Mouse (Mus musculus): ENCODE data around the gene Gpc4. TPM values are rescaled to one million over a fixed set of nuclear protein-coding genes. Genes with fewer than 3 reads are reported as not detected.

The Gpc4 gene
- polyA plus RNA-seq (2015; fragmentation: Nextera tagmentation; extraction: Ambion mirVana) = 15.8 and 19.7 TPM in 2 replicates

DNA sequence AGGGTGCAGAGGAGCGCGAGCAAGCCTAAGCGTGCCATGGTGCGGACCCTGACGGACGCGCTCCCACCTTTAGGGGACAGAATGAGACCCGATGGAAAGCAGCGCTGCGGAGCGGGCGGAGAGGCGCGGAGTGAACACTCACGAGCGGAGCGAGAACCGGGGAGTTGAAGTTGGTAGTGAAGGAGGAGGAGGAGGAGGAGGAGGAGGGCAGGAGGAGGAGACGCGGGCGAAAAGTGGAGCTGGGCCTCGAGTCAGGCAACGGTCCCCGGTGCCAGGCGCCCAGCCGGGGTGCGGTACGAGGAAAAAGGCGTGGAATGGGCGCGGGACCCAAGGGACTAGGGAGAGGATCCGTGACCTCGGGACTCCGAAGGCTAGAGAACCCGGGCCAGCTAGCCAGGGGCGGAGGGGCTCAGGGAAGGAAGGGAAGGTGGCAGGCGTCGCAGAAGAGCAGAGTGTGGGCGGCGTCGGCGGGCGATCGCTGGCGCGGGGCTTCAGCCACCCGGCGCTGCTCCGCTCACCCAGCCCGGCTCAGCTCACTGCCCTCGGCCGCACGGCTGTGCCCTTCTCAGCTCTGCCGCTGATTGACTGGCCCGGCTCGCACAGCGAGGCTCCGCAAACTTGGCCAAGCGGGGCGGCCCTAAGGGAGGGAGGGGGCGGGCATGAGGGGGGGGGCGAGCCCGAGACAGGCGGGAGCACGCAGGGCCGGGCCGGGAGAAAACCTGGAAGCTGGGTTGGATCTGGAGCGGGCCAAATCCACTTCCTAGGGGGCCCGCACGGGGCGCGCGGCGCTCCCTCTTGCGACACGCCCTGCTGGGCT, at the start of gene Gpc4:
Gene Gpc4 (minus strand): TSS at position 515 of the 817 bp plus-strand sequence.
- H3K36me3 ChIP-seq (replicated peaks; ENCODE audit: insufficient read depth, low read length) = no peaks in the 10 kb centered on the region
- peak within 1 kb of the TSS; percentile 63 for H3K4me3 ChIP-seq (ENCODE audit: low read depth, low read length)
- ATAC-seq (peak; percentile 91), DNase-seq (peak; percentile 77)
- peaks cover 26% of the 10 kb centered on the region; the same call in 1 of the 2 replicates for H3K27me3 ChIP-seq (ENCODE audit: insufficient read depth, low read length)
- H3K9ac ChIP-seq (replicated peaks) = peak within 1 kb of the TSS; percentile 63
- H3K9me3 ChIP-seq (ENCODE audit: low read length) = no peaks in the 10 kb centered on the region
- TF ChIP-seq EP300 (IDR thresholded peaks at IDR 0.05; ENCODE audit: low read depth) = no peak
- TF ChIP-seq CTCF (IDR thresholded peaks at IDR 0.05; ENCODE audit: low read depth) = peak; percentile 17; the same call in 1 of the 2 replicates
- WGBS (ENCODE audit: insufficient replicate concordance) = 19% methylated on average over 40 of the region's 76 CpGs
- H3K4me2 ChIP-seq (ENCODE audit: low read depth, low read length) = peak within 1 kb of the TSS; percentile 78
- H3K27ac ChIP-seq (ENCODE audit: low read depth) = peak within 1 kb of the TSS; percentile 55
- no peaks in the 10 kb centered on the region for H3K4me1 ChIP-seq (ENCODE audit: insufficient read depth)

DNA sequence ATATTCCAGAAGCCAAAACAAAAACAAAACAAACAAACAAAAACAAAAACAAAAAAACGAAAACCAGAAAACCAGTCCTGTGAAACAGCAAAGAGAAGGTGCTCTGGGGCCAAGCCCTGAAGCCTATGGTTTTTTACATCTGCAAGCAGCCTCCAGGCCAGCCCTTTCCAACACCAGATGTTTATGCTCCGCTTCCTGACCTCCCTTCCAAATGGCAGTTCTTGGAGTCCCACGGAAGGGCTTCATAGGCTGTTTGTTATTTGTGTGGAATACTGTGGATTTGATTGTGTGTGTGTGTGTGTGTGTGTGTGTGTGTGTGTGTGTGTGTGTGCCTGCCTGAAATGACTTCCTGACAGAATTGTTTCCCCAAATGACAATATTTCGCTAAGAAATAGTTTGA, 47.8 kb upstream of the Gpc4 start:
- TF ChIP-seq CTCF (IDR thresholded peaks at IDR 0.05; ENCODE audit: low read depth) (no peak), EP300 (IDR thresholded peaks at IDR 0.05; ENCODE audit: low read depth) (no peak)
- H3K27ac ChIP-seq (ENCODE audit: low read depth) = no peak overlapping the region
- 57% methylated on average over 4 of the region's 4 CpGs for WGBS (ENCODE audit: insufficient replicate concordance)
- ATAC-seq = no peak
- DNase-seq = no peak
- no peaks in the 10 kb centered on the region for H3K9me3 ChIP-seq (ENCODE audit: low read length)
- H3K4me3 ChIP-seq (ENCODE audit: low read depth, low read length) = no peak overlapping the region
- H3K4me2 ChIP-seq (ENCODE audit: low read depth, low read length) = no peak overlapping the region
- H3K4me1 ChIP-seq (ENCODE audit: insufficient read depth) = no peaks in the 10 kb centered on the region
- no peaks in the 10 kb centered on the region for H3K36me3 ChIP-seq (replicated peaks; ENCODE audit: insufficient read depth, low read length)
- H3K27me3 ChIP-seq (ENCODE audit: insufficient read depth, low read length) = peaks cover 4% of the 10 kb centered on the region; the same call in 1 of the 2 replicates
- H3K9ac ChIP-seq (replicated peaks) = no peak overlapping the region

DNA sequence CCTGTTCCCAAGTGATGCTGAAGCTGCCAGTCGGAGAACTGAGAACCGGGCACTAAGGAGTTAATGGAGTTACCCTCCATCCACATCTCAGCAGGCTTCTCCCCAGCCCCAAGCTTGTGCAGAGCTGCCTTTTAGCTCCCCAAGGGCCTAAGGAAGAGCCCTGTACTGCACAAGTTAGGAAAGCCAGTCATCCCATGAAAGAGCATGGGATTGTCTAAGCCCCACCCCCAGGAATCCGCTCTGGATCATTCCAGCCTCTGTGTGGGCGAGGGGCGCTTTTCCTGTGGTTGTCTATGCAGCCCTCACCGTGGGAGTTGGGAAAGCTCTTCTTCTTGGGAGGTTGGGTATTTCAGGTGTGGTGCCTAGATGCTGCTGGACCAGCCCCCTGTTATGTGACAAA, 34.8 kb upstream of the Gpc4 start:
- TF ChIP-seq EP300 (IDR thresholded peaks at IDR 0.05; ENCODE audit: low read depth) = no peak
- no peak for TF ChIP-seq CTCF (IDR thresholded peaks at IDR 0.05; ENCODE audit: low read depth)
- no peak overlapping the region for H3K9ac ChIP-seq (replicated peaks)
- no peaks in the 10 kb centered on the region for H3K9me3 ChIP-seq (ENCODE audit: low read length)
- no peak overlapping the region for H3K27ac ChIP-seq (ENCODE audit: low read depth)
- DNase-seq = no peak
- no peak overlapping the region for H3K4me3 ChIP-seq (ENCODE audit: low read depth, low read length)
- H3K4me2 ChIP-seq (ENCODE audit: low read depth, low read length) = no peak overlapping the region
- no peaks in the 10 kb centered on the region for H3K27me3 ChIP-seq (ENCODE audit: insufficient read depth, low read length)
- no peaks in the 10 kb centered on the region for H3K4me1 ChIP-seq (ENCODE audit: insufficient read depth)
- ATAC-seq = no peak
- 43% methylated on average over 6 of the region's 6 CpGs for WGBS (ENCODE audit: insufficient replicate concordance)
- H3K36me3 ChIP-seq (replicated peaks; ENCODE audit: insufficient read depth, low read length) = no peaks in the 10 kb centered on the region

DNA sequence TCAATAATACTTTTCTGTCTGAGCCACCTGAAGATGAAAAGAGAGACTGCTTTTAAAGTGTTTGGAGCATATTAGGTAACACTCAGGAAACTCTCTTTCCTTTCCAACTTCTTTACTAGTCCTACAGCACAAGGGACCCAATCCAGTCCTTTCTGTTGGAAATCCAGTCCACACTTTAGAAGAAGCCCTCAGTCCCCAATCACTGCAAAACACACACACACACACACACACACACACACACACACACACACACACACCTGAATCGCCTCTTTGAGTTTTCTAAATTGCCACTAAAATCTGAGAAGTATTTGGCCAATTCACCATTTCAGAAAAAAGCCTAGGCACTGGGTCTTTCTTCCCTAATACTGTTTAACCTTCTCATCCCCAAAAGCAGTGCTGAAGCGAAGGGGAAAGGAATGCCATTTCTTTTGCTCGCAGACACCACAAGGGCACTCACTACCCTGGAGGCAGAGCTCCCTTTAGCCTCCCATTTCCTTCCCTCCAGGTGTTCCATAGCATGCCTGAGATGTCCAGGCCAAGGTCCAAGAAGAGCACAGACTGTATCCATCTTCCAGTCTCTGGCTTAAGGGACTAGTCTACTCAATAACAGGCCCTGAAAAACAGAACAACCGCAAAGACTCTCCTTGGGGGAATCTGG, 28.4 kb upstream of the Gpc4 start:
- ATAC-seq (no peak), DNase-seq (peak; percentile 13)
- 36% methylated on average over 4 of the region's 4 CpGs for WGBS (ENCODE audit: insufficient replicate concordance)
- no peak for TF ChIP-seq CTCF (IDR thresholded peaks at IDR 0.05; ENCODE audit: low read depth)
- no peak for TF ChIP-seq EP300 (IDR thresholded peaks at IDR 0.05; ENCODE audit: low read depth)
- H3K27ac ChIP-seq (ENCODE audit: low read depth) = no peak overlapping the region
- H3K4me2 ChIP-seq (ENCODE audit: low read depth, low read length) = no peak overlapping the region
- no peaks in the 10 kb centered on the region for H3K36me3 ChIP-seq (replicated peaks; ENCODE audit: insufficient read depth, low read length)
- H3K4me3 ChIP-seq (ENCODE audit: low read depth, low read length) = no peak overlapping the region
- H3K27me3 ChIP-seq (ENCODE audit: insufficient read depth, low read length) = no peaks in the 10 kb centered on the region
- H3K4me1 ChIP-seq (ENCODE audit: insufficient read depth) = no peaks in the 10 kb centered on the region
- H3K9me3 ChIP-seq (ENCODE audit: low read length) = no peaks in the 10 kb centered on the region
- no peak overlapping the region for H3K9ac ChIP-seq (replicated peaks)

DNA sequence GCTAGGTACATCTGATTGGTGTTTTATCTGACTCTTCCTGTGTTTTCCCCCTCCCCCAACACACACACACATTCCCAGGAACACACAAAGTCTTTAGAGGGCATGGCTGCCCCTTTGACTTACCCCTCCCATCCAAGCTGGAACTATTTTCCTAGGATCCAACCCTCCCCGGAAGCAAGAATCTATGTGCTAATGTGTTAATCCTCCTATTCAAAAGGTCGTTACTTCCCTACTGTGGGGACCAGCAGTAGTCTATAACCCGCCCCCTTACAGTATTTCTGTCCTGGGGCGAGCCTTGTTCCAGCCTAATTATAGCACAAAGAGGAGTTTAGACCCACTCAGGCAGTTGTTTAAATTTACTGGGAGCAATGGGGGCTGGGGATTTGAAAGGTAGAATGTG, 24.0 kb upstream of the Gpc4 start:
- ATAC-seq = no peak
- H3K27me3 ChIP-seq (ENCODE audit: insufficient read depth, low read length) = no peaks in the 10 kb centered on the region
- H3K4me1 ChIP-seq (ENCODE audit: insufficient read depth) = no peaks in the 10 kb centered on the region
- no peak overlapping the region for H3K9ac ChIP-seq (replicated peaks)
- H3K4me3 ChIP-seq (ENCODE audit: low read depth, low read length) = no peak overlapping the region
- no peaks in the 10 kb centered on the region for H3K9me3 ChIP-seq (ENCODE audit: low read length)
- DNase-seq = no peak
- H3K4me2 ChIP-seq (ENCODE audit: low read depth, low read length) = no peak overlapping the region
- no peak overlapping the region for H3K27ac ChIP-seq (ENCODE audit: low read depth)
- TF ChIP-seq CTCF (IDR thresholded peaks at IDR 0.05; ENCODE audit: low read depth) = no peak
- TF ChIP-seq EP300 (IDR thresholded peaks at IDR 0.05; ENCODE audit: low read depth) = no peak
- H3K36me3 ChIP-seq (replicated peaks; ENCODE audit: insufficient read depth, low read length) = no peaks in the 10 kb centered on the region
- WGBS (ENCODE audit: insufficient replicate concordance) = 32% methylated on average over 4 of the region's 4 CpGs

All from liver, postnatal 0 days (tissue).